Mouse (Mus musculus) heart, postnatal 36 days (tissue): ENCODE measurements around the gene Wdr95. TPM values are rescaled to one million over a fixed set of nuclear protein-coding genes. Genes with fewer than 3 reads are reported as not detected.

Experiments used
- DNase-seq, 2 experiments: peaks; one replicate each; pipeline ENCODE4 v3.0.0; 2021 to 2022
- intact Hi-C: fragments of 180-260 bp; cut with DNase I; formaldehyde crosslinking; loops from one replicate; pipeline ENCODE4 v1.15.1; 2025
- total RNA-seq, 2 experiments: library from RNA; stranded (reverse); gene quantifications; 2 replicates each; pipeline ENCODE4 v1.2.3; 2021

The Wdr95 gene
- total RNA-seq, 2 experiments from 2014 or later = not detected

- intact Hi-C loops = no loop called here
- DNase-seq = peak; percentile 38 to 49
Observed at GRCm38 (mm10) chr5:149566957-149567356, 38.5 kb downstream of the Wdr95 start.

- intact Hi-C loops = no loop called here
- no peak for DNase-seq
Observed at GRCm38 (mm10) chr5:149568993-149569392, 40.5 kb downstream of the Wdr95 start.

- DNase-seq = no peak
- intact Hi-C loops = no loop called here
Observed at GRCm38 (mm10) chr5:149576977-149577376, 48.5 kb downstream of the Wdr95 start.

- DNase-seq = no peak
- intact Hi-C loops = no loop called here
Observed at GRCm38 (mm10) chr5:149577449-149577848, 49.0 kb downstream of the Wdr95 start.

- DNase-seq = no peak
- intact Hi-C loops = no loop called here
Observed at GRCm38 (mm10) chr5:149582642-149583262, 54.3 kb downstream of the Wdr95 start.

GRCm38 (mm10) chr5:149583507-149583906 is 55.0 kb downstream of the Wdr95 start:
- DNase-seq = no peak
- intact Hi-C loops = no loop called here

GRCm38 (mm10) chr5:149584154-149584655 is 55.7 kb downstream of the Wdr95 start:
- DNase-seq = no peak
- intact Hi-C loops = no loop called here

- intact Hi-C loops = no loop called here
- DNase-seq = no peak
Observed at GRCm38 (mm10) chr5:149585231-149585630, 56.8 kb downstream of the Wdr95 start.

- intact Hi-C loops = no loop called here
- DNase-seq = no peak
Observed at GRCm38 (mm10) chr5:149585910-149586309, 57.4 kb downstream of the Wdr95 start.

- intact Hi-C loops = no loop called here
- DNase-seq = no peak
Observed at GRCm38 (mm10) chr5:149587327-149587895, 58.9 kb downstream of the Wdr95 start.

- DNase-seq = no peak
- intact Hi-C loops = no loop called here
Observed at GRCm38 (mm10) chr5:149588814-149589534, 60.5 kb downstream of the Wdr95 start.

- DNase-seq = no peak
- intact Hi-C loops = no loop called here
Observed at GRCm38 (mm10) chr5:149589932-149590331, 61.5 kb downstream of the Wdr95 start.

GRCm38 (mm10) chr5:149594215-149594614 is 65.7 kb downstream of the Wdr95 start:
- intact Hi-C loops = no loop called here
- DNase-seq = no peak

- DNase-seq = no peak
- intact Hi-C loops = no loop called here
Observed at GRCm38 (mm10) chr5:149597351-149597750, 68.9 kb downstream of the Wdr95 start.

GRCm38 (mm10) chr5:149601996-149602395 is 73.5 kb downstream of the Wdr95 start:
- no peak for DNase-seq
- intact Hi-C loops = no loop called here

GRCm38 (mm10) chr5:149603241-149603640 is 74.8 kb downstream of the Wdr95 start:
- intact Hi-C loops = no loop called here
- DNase-seq = no peak

- DNase-seq = no peak
Observed at GRCm38 (mm10) chr5:149607083-149607720, 78.7 kb downstream of the Wdr95 start.

GRCm38 (mm10) chr5:149611476-149612164 is 83.1 kb downstream of the Wdr95 start:
- intact Hi-C loops = no loop called here
- peak in 1 of 2 experiments; percentile 5 for DNase-seq

More at GRCm38 (mm10) chr5:149607083-149607720, 78.7 kb downstream of the Wdr95 start:
- intact Hi-C loops = no loop called here

GRCm38 (mm10) chr5:149612165-149612518 is 83.7 kb downstream of the Wdr95 start:
- intact Hi-C loops = no loop called here

GRCm38 (mm10) chr5:149612740-149613139 is 84.3 kb downstream of the Wdr95 start:
- intact Hi-C loops = no loop called here
- no peak for DNase-seq

More at GRCm38 (mm10) chr5:149612165-149612518, 83.7 kb downstream of the Wdr95 start:
- no peak for DNase-seq

- intact Hi-C loops = no loop called here
- DNase-seq = no peak
Observed at GRCm38 (mm10) chr5:149616138-149616537, 87.7 kb downstream of the Wdr95 start.
